Mouse (Mus musculus): Measurements from ENCODE around the gene Mok. TPM values are rescaled to one million over a fixed set of nuclear protein-coding genes. Genes with fewer than 3 reads are reported as not detected.

Mok gene
- polyA plus RNA-seq, 1 experiment from 2014 or later = 14.2 TPM

- no peaks in the 10 kb centered on the region for H3K9me3 ChIP-seq (ENCODE audit: control insufficient read depth, low read length)
- ATAC-seq (ENCODE audit: low read depth) = no peak
- H3K4me2 ChIP-seq (ENCODE audit: low read depth, low read length) = no peak overlapping the region
- WGBS = 100% methylated on average over 1 of the region's 1 CpGs
- 0 out of 2 replicates have a peak, but pooled peaks cover 9% of the 10 kb centered on the region for H3K36me3 ChIP-seq (ENCODE audit: control insufficient read depth, insufficient read depth, low read length)
- H3K27me3 ChIP-seq (ENCODE audit: control insufficient read depth, insufficient read depth, low read length) = no peaks in the 10 kb centered on the region
- peaks cover 6% of the 10 kb centered on the region for H3K4me1 ChIP-seq (ENCODE audit: control insufficient read depth, insufficient read depth, low read length)
- H3K27ac ChIP-seq (ENCODE audit: low read depth, low read length) = no peak overlapping the region
- no peak overlapping the region for H3K4me3 ChIP-seq (ENCODE audit: low read depth, low read length)
- no peak overlapping the region for H3K9ac ChIP-seq (replicated peaks; ENCODE audit: low read depth, low read length)
Measured at GRCm38 (mm10) chr12:110851923-110852322, 11.2 kb upstream of the Mok start.

- WGBS = 88% methylated on average over 12 of the region's 12 CpGs
- ATAC-seq (ENCODE audit: low read depth) = no peak
- Histone ChIP-seq H3K4me3 (ENCODE audit: low read depth, low read length) (no peak overlapping the region), H3K36me3 (ENCODE audit: control insufficient read depth, insufficient read depth, low read length) (0 out of 2 replicates have a peak, but pooled peaks cover 9% of the 10 kb centered on the region), H3K27ac (ENCODE audit: low read depth, low read length) (no peak overlapping the region), H3K9ac (replicated peaks; ENCODE audit: low read depth, low read length) (no peak overlapping the region), H3K9me3 (ENCODE audit: control insufficient read depth, low read length) (no peaks in the 10 kb centered on the region), H3K4me2 (ENCODE audit: low read depth, low read length) (0 out of 2 replicates have a peak overlapping the region, but pooled peaks have one; percentile 79), H3K27me3 (ENCODE audit: control insufficient read depth, insufficient read depth, low read length) (no peaks in the 10 kb centered on the region), H3K4me1 (ENCODE audit: control insufficient read depth, insufficient read depth, low read length) (peaks cover 6% of the 10 kb centered on the region)
Measured at GRCm38 (mm10) chr12:110851414-110851813, 10.7 kb upstream of the Mok start.

GRCm38 (mm10) chr12:110850929-110851256 is 10.2 kb upstream of the Mok start:
- Histone ChIP-seq H3K4me2 (ENCODE audit: low read depth, low read length) (peak overlapping the region; percentile 79), H3K4me1 (ENCODE audit: control insufficient read depth, insufficient read depth, low read length) (peaks cover 7% of the 10 kb centered on the region), H3K27me3 (ENCODE audit: control insufficient read depth, insufficient read depth, low read length) (peaks cover 3% of the 10 kb centered on the region; the same call in 1 of the 2 replicates), H3K4me3 (ENCODE audit: low read depth, low read length) (peak overlapping the region; percentile 77), H3K27ac (ENCODE audit: low read depth, low read length) (peak overlapping the region; percentile 60), H3K9ac (replicated peaks; ENCODE audit: low read depth, low read length) (peak overlapping the region; percentile 90), H3K36me3 (ENCODE audit: control insufficient read depth, insufficient read depth, low read length) (0 out of 2 replicates have a peak, but pooled peaks cover 5% of the 10 kb centered on the region), H3K9me3 (ENCODE audit: control insufficient read depth, low read length) (no peaks in the 10 kb centered on the region)
- no peak for ATAC-seq (ENCODE audit: low read depth)
- WGBS = 23% methylated on average over 9 of the region's 9 CpGs

GRCm38 (mm10) chr12:110850010-110850928 is 9.5 kb upstream of the Mok start, which contains the start of gene Zfp839:
Gene Zfp839, plus strand, starts transcription at chr12:110850253.
- under 1% methylated on average over 61 of the region's 89 CpGs for WGBS
- ATAC-seq (ENCODE audit: low read depth) = peak; percentile 86
- H3K27me3 ChIP-seq (ENCODE audit: control insufficient read depth, insufficient read depth, low read length) = peaks cover 5% of the 10 kb centered on the region; the same call in 1 of the 2 replicates

GRCm38 (mm10) chr12:110846191-110846765 is 5.5 kb upstream of the Mok start:
- no peaks in the 10 kb centered on the region for H3K9me3 ChIP-seq (ENCODE audit: control insufficient read depth, low read length)
- H3K9ac ChIP-seq (replicated peaks; ENCODE audit: low read depth, low read length) = no peak overlapping the region
- H3K4me1 ChIP-seq (ENCODE audit: control insufficient read depth, insufficient read depth, low read length) = peaks cover 13% of the 10 kb centered on the region
- peak overlapping the region; percentile 45; the same call in 1 of the 2 replicates for H3K4me2 ChIP-seq (ENCODE audit: low read depth, low read length)
- H3K27ac ChIP-seq (ENCODE audit: low read depth, low read length) = no peak overlapping the region
- peaks cover 5% of the 10 kb centered on the region; the same call in 1 of the 2 replicates for H3K27me3 ChIP-seq (ENCODE audit: control insufficient read depth, insufficient read depth, low read length)
- H3K36me3 ChIP-seq (ENCODE audit: control insufficient read depth, insufficient read depth, low read length) = no peaks in the 10 kb centered on the region
- ATAC-seq (ENCODE audit: low read depth) = no peak
- WGBS = 66% methylated on average over 6 of the region's 6 CpGs
- peak overlapping the region; percentile 26; the same call in 1 of the 2 replicates for H3K4me3 ChIP-seq (ENCODE audit: low read depth, low read length)

More at GRCm38 (mm10) chr12:110850010-110850928, 9.5 kb upstream of the Mok start, which contains the start of gene Zfp839:
- Histone ChIP-seq H3K36me3 (ENCODE audit: control insufficient read depth, insufficient read depth, low read length) (no peaks in the 10 kb centered on the region), H3K4me3 (ENCODE audit: low read depth, low read length) (peak within 1 kb of the TSS; percentile 77), H3K9me3 (ENCODE audit: control insufficient read depth, low read length) (no peaks in the 10 kb centered on the region), H3K4me1 (ENCODE audit: control insufficient read depth, insufficient read depth, low read length) (peaks cover 8% of the 10 kb centered on the region), H3K4me2 (ENCODE audit: low read depth, low read length) (peak within 1 kb of the TSS; percentile 79), H3K9ac (replicated peaks; ENCODE audit: low read depth, low read length) (peak within 1 kb of the TSS; percentile 90), H3K27ac (ENCODE audit: low read depth, low read length) (peak within 1 kb of the TSS; percentile 60)

- ATAC-seq (ENCODE audit: low read depth) = peak; percentile 71
Measured at GRCm38 (mm10) chr12:110845131-110845880, 4.6 kb upstream of the Mok start.

GRCm38 (mm10) chr12:110844227-110845130 is 3.7 kb upstream of the Mok start:
- Histone ChIP-seq H3K4me3 (ENCODE audit: low read depth, low read length) (peak overlapping the region; percentile 26), H3K4me2 (ENCODE audit: low read depth, low read length) (peak overlapping the region; percentile 45), H3K36me3 (ENCODE audit: control insufficient read depth, insufficient read depth, low read length) (no peaks in the 10 kb centered on the region), H3K27me3 (ENCODE audit: control insufficient read depth, insufficient read depth, low read length) (peaks cover 5% of the 10 kb centered on the region; the same call in 1 of the 2 replicates), H3K9me3 (ENCODE audit: control insufficient read depth, low read length) (no peaks in the 10 kb centered on the region), H3K27ac (ENCODE audit: low read depth, low read length) (no peak overlapping the region), H3K4me1 (ENCODE audit: control insufficient read depth, insufficient read depth, low read length) (peaks cover 7% of the 10 kb centered on the region; the same call in 1 of the 2 replicates), H3K9ac (replicated peaks; ENCODE audit: low read depth, low read length) (no peak overlapping the region)
- 1% methylated on average over 42 of the region's 42 CpGs for WGBS
- ATAC-seq (ENCODE audit: low read depth) = no peak

More at GRCm38 (mm10) chr12:110845131-110845880, 4.6 kb upstream of the Mok start:
- Histone ChIP-seq H3K9ac (replicated peaks; ENCODE audit: low read depth, low read length) (no peak overlapping the region), H3K36me3 (ENCODE audit: control insufficient read depth, insufficient read depth, low read length) (no peaks in the 10 kb centered on the region), H3K27me3 (ENCODE audit: control insufficient read depth, insufficient read depth, low read length) (peaks cover 5% of the 10 kb centered on the region; the same call in 1 of the 2 replicates), H3K27ac (ENCODE audit: low read depth, low read length) (no peak overlapping the region), H3K4me3 (ENCODE audit: low read depth, low read length) (peak overlapping the region; percentile 26), H3K4me2 (ENCODE audit: low read depth, low read length) (peak overlapping the region; percentile 45), H3K9me3 (ENCODE audit: control insufficient read depth, low read length) (no peaks in the 10 kb centered on the region), H3K4me1 (ENCODE audit: control insufficient read depth, insufficient read depth, low read length) (peaks cover 7% of the 10 kb centered on the region; the same call in 1 of the 2 replicates)
- WGBS = under 1% methylated on average over 36 of the region's 36 CpGs
